Mouse (Mus musculus): ENCODE measurements around the gene Creld2. TPM values are rescaled to one million over a fixed set of nuclear protein-coding genes. Genes with fewer than 3 reads are reported as not detected.

Creld2 gene
- polyA plus RNA-seq, 1 experiment from 2014 or later, result 97.9 TPM

DNA sequence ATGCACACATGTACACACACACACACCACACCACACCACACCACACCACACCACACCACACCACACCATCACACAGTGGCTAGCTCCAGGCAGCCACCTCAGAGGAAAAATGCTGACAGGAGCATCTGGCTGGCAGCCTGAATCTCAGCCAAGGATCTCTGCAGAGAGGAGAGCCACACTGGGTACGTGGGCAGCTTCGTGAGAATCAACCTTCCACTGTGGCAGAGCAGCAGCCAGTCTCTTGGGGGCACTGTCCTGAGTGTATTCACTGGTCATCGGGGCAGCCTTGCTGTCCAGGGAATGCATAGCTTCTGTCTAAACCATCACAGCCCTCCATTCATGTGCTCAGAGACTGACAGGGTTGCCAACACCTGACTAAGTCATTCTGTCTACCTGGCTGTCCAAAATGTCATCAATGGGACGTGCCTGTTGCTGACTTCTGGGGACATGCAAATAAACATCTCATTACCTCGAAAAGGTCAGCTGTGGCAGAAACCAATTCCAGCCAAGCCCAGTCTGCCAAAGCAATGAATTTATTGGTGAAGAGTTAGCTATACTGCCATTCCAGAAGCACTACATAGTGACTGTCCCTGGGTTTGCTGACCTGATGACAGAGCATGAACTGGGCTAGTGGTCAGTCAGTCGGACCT lies 10.5 kb downstream of the Creld2 start:
- Histone ChIP-seq H3K4me1 (ENCODE audit: insufficient read depth) (no peaks in the 10 kb centered on the region), H3K36me3 (ENCODE audit: insufficient read depth) (peaks cover 19% of the 10 kb centered on the region), H3K27ac (ENCODE audit: low read depth) (no peak overlapping the region), H3K4me2 (no peak overlapping the region), H3K9ac (no peak overlapping the region; the same call in 1 of the 2 replicates), H3K9me3 (ENCODE audit: low read depth, low read length) (no peaks in the 10 kb centered on the region), H3K27me3 (ENCODE audit: insufficient read depth, low read length) (no peaks in the 10 kb centered on the region), H3K4me3 (ENCODE audit: low read depth, low read length) (no peak overlapping the region)
- ATAC-seq (ENCODE audit: insufficient read depth) (no peak), DNase-seq (no peak)
- 64% methylated on average over 6 of the region's 6 CpGs for WGBS
- TF ChIP-seq CTCF (IDR thresholded peaks at IDR 0.05; ENCODE audit: low read depth), result no peak

DNA sequence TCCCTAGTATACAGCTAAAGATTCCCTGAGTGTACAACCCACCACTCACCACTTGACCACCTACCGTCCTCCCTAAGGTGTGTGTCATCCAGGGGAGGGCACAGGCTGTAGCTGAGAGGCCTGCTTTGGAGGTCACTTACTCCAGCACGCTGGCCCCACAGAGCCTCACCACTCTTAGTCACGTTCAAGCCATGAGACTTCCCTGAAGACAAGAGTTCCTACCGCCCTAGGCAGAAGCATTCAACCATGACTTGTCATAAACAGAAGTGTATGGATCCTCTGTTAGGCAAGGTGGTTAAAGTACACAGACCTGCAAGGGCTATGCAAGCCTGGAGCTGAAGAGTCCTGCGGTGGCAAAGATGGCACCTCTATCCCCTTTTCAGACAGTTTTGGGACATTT lies 11.2 kb downstream of the Creld2 start:
- WGBS, result 71% methylated on average over 5 of the region's 5 CpGs
- H3K27ac ChIP-seq (ENCODE audit: low read depth), result no peak overlapping the region
- peaks cover 11% of the 10 kb centered on the region; the same call in 1 of the 2 replicates for H3K36me3 ChIP-seq (ENCODE audit: insufficient read depth)

DNA sequence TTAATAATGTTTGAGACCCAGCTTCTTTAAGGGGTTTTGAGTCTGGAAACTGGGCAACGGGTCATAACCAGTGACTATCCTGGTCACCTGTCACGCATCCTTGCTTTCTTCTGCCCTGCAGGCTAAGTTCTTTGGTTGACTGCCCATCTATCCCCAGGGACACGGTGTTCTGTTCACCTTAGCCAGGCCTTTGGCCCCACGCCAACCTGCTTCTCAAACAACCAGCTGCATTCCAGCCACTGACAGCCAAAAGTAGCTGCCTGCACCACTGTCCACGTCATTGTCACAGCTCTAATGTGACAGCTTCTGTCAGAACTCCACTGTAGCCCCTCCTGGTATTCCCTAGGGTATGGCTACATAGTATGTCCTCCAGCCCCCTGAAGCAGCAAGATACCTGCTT lies 12.0 kb downstream of the Creld2 start:
- DNase-seq (peak; percentile 34), ATAC-seq (ENCODE audit: insufficient read depth) (no peak)
- Histone ChIP-seq H3K4me3 (ENCODE audit: low read depth, low read length) (no peak overlapping the region), H3K36me3 (ENCODE audit: insufficient read depth) (peaks cover 5% of the 10 kb centered on the region; the same call in 1 of the 2 replicates), H3K4me1 (ENCODE audit: insufficient read depth) (no peaks in the 10 kb centered on the region), H3K4me2 (no peak overlapping the region), H3K27ac (ENCODE audit: low read depth) (no peak overlapping the region), H3K27me3 (ENCODE audit: insufficient read depth, low read length) (no peaks in the 10 kb centered on the region), H3K9ac (no peak overlapping the region), H3K9me3 (ENCODE audit: low read depth, low read length) (no peaks in the 10 kb centered on the region)
- 44% methylated on average over 5 of the region's 5 CpGs for WGBS
- no peak for TF ChIP-seq CTCF (IDR thresholded peaks at IDR 0.05; ENCODE audit: low read depth)

More for the DNA sequence above, 11.2 kb downstream of the Creld2 start:
- Histone ChIP-seq H3K4me3 (ENCODE audit: low read depth, low read length) (no peak overlapping the region), H3K27me3 (ENCODE audit: insufficient read depth, low read length) (no peaks in the 10 kb centered on the region), H3K9me3 (ENCODE audit: low read depth, low read length) (no peaks in the 10 kb centered on the region), H3K4me2 (no peak overlapping the region), H3K9ac (no peak overlapping the region), H3K4me1 (ENCODE audit: insufficient read depth) (no peaks in the 10 kb centered on the region)
- ATAC-seq (ENCODE audit: insufficient read depth) (no peak), DNase-seq (no peak)
- TF ChIP-seq CTCF (IDR thresholded peaks at IDR 0.05; ENCODE audit: low read depth), result no peak

DNA sequence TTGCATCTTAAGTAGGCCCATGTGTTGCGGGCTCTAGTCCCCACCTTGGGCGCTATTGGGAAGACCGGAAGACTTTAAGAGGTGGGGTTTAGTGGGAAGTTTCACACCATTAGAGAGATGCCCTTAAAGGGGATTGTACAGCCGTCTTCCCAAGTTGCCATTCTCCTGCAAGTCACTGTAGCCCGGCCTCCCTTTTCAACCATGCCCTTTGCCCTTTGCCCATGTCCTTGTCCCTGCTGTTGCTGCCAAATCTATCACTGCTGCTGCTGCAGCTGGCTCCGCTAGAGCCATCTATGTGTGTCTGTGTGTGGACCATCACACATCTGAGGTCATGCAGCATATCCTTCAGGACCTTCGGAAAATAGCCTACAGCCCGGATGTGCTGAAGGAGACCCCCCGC lies 13.1 kb downstream of the Creld2 start:
- Histone ChIP-seq H3K4me3 (ENCODE audit: low read depth, low read length) (no peak overlapping the region), H3K4me2 (no peak overlapping the region), H3K4me1 (ENCODE audit: insufficient read depth) (no peaks in the 10 kb centered on the region), H3K36me3 (ENCODE audit: insufficient read depth) (0 out of 2 replicates have a peak, but pooled peaks cover 3% of the 10 kb centered on the region), H3K9ac (no peak overlapping the region), H3K27me3 (ENCODE audit: insufficient read depth, low read length) (no peaks in the 10 kb centered on the region), H3K27ac (ENCODE audit: low read depth) (no peak overlapping the region), H3K9me3 (ENCODE audit: low read depth, low read length) (no peaks in the 10 kb centered on the region)
- 55% methylated on average over 9 of the region's 9 CpGs for WGBS
- no peak for TF ChIP-seq CTCF (IDR thresholded peaks at IDR 0.05; ENCODE audit: low read depth)
- ATAC-seq (ENCODE audit: insufficient read depth) (no peak), DNase-seq (no peak)

DNA sequence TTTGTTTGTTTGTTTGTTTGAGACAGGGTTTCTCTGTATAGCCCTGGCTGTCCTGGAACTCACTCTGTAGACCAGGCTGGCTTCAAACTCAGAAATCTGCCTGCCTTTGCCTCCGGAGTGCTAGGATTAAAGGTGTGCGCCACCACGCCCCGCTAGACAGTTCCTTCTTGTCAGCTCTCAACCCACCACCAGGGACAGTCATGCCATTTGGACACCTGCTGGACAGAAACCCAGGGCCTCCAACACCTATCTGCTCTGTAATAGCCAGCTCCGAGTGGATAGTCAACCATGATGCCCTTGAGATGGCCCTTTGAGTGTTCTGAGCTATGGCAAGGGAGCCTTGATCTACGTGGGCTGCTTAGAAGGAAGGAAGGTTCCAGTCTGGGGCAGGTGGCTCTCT lies 16.6 kb downstream of the Creld2 start:
- Histone ChIP-seq H3K4me2 (no peak overlapping the region), H3K27ac (ENCODE audit: low read depth) (no peak overlapping the region)
- TF ChIP-seq CTCF (IDR thresholded peaks at IDR 0.05; ENCODE audit: low read depth), result peak; percentile 50

DNA sequence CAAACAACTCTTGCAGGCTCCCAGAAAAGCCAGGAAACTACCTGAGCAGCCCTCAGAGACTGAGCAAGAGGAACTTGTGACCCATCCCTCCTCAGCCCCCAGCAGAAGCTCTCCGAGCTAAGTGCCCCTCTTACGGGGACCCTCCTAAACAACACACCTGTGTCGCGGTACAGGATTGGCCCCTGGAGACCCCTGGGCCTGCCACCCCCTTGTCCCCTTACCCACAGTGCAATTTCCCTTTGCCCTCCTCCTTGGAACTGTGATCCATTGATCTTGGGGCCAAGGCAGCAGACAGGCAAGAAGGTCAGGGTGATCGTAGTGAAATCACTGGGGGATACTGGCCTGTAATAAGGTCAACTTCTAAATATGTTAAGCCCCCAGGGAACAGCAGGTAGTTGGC lies 17.1 kb downstream of the Creld2 start:
- Histone ChIP-seq H3K4me2 (peak overlapping the region; percentile 88), H3K9ac (no peak overlapping the region)
- no peak for ATAC-seq (ENCODE audit: insufficient read depth)

More for the DNA sequence above, 16.6 kb downstream of the Creld2 start:
- no peak for DNase-seq
- Histone ChIP-seq H3K27me3 (ENCODE audit: insufficient read depth, low read length) (no peaks in the 10 kb centered on the region), H3K36me3 (ENCODE audit: insufficient read depth) (no peaks in the 10 kb centered on the region), H3K9me3 (ENCODE audit: low read depth, low read length) (no peaks in the 10 kb centered on the region), H3K4me1 (ENCODE audit: insufficient read depth) (peaks cover 11% of the 10 kb centered on the region), H3K4me3 (ENCODE audit: low read depth, low read length) (no peak overlapping the region), H3K9ac (no peak overlapping the region)
- 73% methylated on average over 6 of the region's 6 CpGs for WGBS
- no peak for ATAC-seq (ENCODE audit: insufficient read depth)

DNA sequence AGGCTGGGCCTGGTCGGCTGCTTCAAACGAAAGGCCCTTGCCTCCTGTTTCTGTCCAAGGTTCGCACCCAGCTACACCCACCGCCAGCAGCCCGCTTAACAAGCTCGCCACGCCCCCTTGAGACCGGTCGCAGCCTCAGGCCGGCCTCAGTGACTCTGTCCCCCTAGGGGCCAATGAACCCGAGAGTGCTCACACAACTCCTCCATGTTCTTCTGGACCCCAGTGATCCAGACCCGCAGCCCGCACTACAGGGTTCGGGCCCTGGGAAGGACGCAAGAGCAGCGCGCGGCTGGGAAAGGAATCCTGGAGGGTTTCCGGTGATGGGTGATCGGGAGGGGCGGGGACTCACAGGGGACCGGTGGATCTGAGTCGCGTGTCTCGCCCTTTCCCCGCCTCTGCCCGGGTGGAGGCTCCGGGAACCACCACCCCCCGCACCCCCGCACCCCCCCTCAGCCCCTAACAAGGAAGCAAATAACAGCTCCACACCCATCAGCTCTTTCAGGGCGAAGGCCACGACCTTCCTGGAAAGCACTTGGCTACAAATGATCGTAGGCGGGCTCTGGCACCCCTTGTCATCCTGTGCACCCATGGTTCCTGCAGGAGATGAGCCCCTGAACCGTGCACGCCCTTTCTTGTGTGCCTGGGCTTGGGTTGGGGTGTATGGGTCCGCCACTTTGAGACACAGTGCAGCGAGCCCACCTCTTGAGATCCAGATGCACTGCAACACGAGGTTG lies 17.9 kb downstream of the Creld2 start:
- H3K4me1 ChIP-seq (ENCODE audit: insufficient read depth), result peaks cover 11% of the 10 kb centered on the region
- peak overlapping the region; percentile 88 for H3K4me2 ChIP-seq
- peak; percentile 52 for TF ChIP-seq CTCF (IDR thresholded peaks at IDR 0.05; ENCODE audit: low read depth)
- H3K9ac ChIP-seq, result peak overlapping the region; percentile 50
- H3K9me3 ChIP-seq (ENCODE audit: low read depth, low read length), result no peaks in the 10 kb centered on the region
- peak overlapping the region; percentile 46; the same call in 1 of the 2 replicates for H3K27ac ChIP-seq (ENCODE audit: low read depth)
- H3K36me3 ChIP-seq (ENCODE audit: insufficient read depth), result no peaks in the 10 kb centered on the region
- DNase-seq (peak; percentile 77), ATAC-seq (ENCODE audit: insufficient read depth) (peak; percentile 51)
- H3K4me3 ChIP-seq (ENCODE audit: low read depth, low read length), result peak overlapping the region; percentile 48
- no peaks in the 10 kb centered on the region for H3K27me3 ChIP-seq (ENCODE audit: insufficient read depth, low read length)
- under 1% methylated on average over 39 of the region's 39 CpGs for WGBS

More for the DNA sequence above, 17.1 kb downstream of the Creld2 start:
- no peaks in the 10 kb centered on the region for H3K36me3 ChIP-seq (ENCODE audit: insufficient read depth)
- no peaks in the 10 kb centered on the region for H3K27me3 ChIP-seq (ENCODE audit: insufficient read depth, low read length)
- WGBS, result 71% methylated on average over 5 of the region's 5 CpGs
- DNase-seq, result no peak
- H3K27ac ChIP-seq (ENCODE audit: low read depth), result no peak overlapping the region
- no peaks in the 10 kb centered on the region for H3K9me3 ChIP-seq (ENCODE audit: low read depth, low read length)
- H3K4me1 ChIP-seq (ENCODE audit: insufficient read depth), result peaks cover 11% of the 10 kb centered on the region
- H3K4me3 ChIP-seq (ENCODE audit: low read depth, low read length), result no peak overlapping the region
- no peak for TF ChIP-seq CTCF (IDR thresholded peaks at IDR 0.05; ENCODE audit: low read depth)
